Mouse (Mus musculus) ES-E14 (cell line): ENCODE results near the gene Wnt1.

Experiments used
- CHD2 ChIP-seq: IDR thresholded peaks from 2 replicates; pipeline ENCODE4 v1.6.1; 2014; ENCODE audit warnings: mild to moderate bottlenecking, low read depth, low read length, inconsistent platforms
- HCFC1 ChIP-seq: IDR thresholded peaks from 2 replicates; pipeline ENCODE4 v1.6.1; 2012; ENCODE audit warnings: low read length, inconsistent platforms, borderline replicate concordance; ENCODE audit not compliant: insufficient read depth
- ZC3H11A ChIP-seq: IDR thresholded peaks from 2 replicates; pipeline ENCODE4 v1.6.1; 2012; ENCODE audit warnings: low read depth, mild to moderate bottlenecking, inconsistent platforms, low read length, borderline replicate concordance
- ZNF384 ChIP-seq: IDR thresholded peaks from 2 replicates; pipeline ENCODE4 v1.6.1; 2012; ENCODE audit warnings: low read depth, low read length, inconsistent platforms

GRCm38 (mm10) chr15:98833281-98833680 is 43.6 kb downstream of the Wnt1 start:
- TF ChIP-seq ZC3H11A (no peak), CHD2 (no peak), ZNF384 (no peak), HCFC1 (no peak)
